Mouse (Mus musculus) G1E (cell line): ENCODE results near the gene Rnf130. TPM values are rescaled to one million over a fixed set of nuclear protein-coding genes. Genes with fewer than 3 reads are reported as not detected.

Experiments
- ATAC-seq: 2 replicates; pipeline ENCODE4 v1.8.0; 2016; ENCODE audit warnings: mild to moderate bottlenecking; ENCODE audit not compliant: insufficient number of reproducible peaks, poor library complexity, low FRiP score, severe bottlenecking; ENCODE audit errors: extremely low read depth
- DNase-seq: peaks from one replicate; pipeline ENCODE4 v3.0.0; 2012; ENCODE audit warnings: low spot score
- H3K27me3 ChIP-seq: 2 replicates; pipeline ENCODE4 v1.6.1; 2012; ENCODE audit warnings: mild to moderate bottlenecking, low read length, inconsistent platforms; ENCODE audit not compliant: insufficient read depth
- H3K36me3 ChIP-seq: replicated peaks from 2 replicates; pipeline ENCODE3; 2012; ENCODE audit warnings: mild to moderate bottlenecking, inconsistent platforms
- H3K4me1 ChIP-seq: 2 replicates; pipeline ENCODE4 v1.6.1; 2012; ENCODE audit warnings: low read depth, low read length, inconsistent platforms, mixed read lengths; ENCODE audit not compliant: insufficient read depth
- H3K4me3 ChIP-seq: 2 replicates; pipeline ENCODE4 v1.5.1; 2012; ENCODE audit warnings: low read depth, mild to moderate bottlenecking, inconsistent platforms, low read length, moderate library complexity, mixed read lengths
- H3K9me3 ChIP-seq: replicated peaks from 2 replicates; pipeline ENCODE4 v1.6.1; 2012; ENCODE audit warnings: inconsistent platforms
- CTCF ChIP-seq: IDR thresholded peaks from 2 replicates; pipeline ENCODE4 v1.5.1; 2012; ENCODE audit warnings: low read depth, low read length, inconsistent platforms, mixed read lengths
- GATA1 ChIP-seq: IDR thresholded peaks from 2 replicates; pipeline ENCODE4 v1.6.1; 2012; ENCODE audit warnings: borderline replicate concordance, low read length, inconsistent platforms, mixed read lengths
- GATA2 ChIP-seq: IDR thresholded peaks from 2 replicates; pipeline ENCODE4 v1.6.1; 2012; ENCODE audit warnings: low read depth, low read length, inconsistent platforms, borderline replicate concordance
- POLR2AphosphoS5 ChIP-seq: IDR thresholded peaks from 2 replicates; pipeline ENCODE4 v1.6.1; 2012; ENCODE audit warnings: low read depth, low read length, inconsistent platforms; ENCODE audit not compliant: insufficient replicate concordance
- TAL1 ChIP-seq: conservative IDR thresholded peaks from 2 replicates; pipeline ENCODE4 v1.6.1; 2012; ENCODE audit warnings: low read depth, low read length, inconsistent platforms, mixed read lengths
- polyA plus RNA-seq: library from polyadenylated mRNA; stranded (reverse); fragments of >175 nt; gene quantifications from 2 replicates; pipeline ENCODE4 v1.2.3, GENCODE M21; 2012
- total RNA-seq, 2 experiments: library from RNA; stranded (forward) in 1 of 2; stranded (reverse) in 1 of 2; fragments of 200-1000 nt in 1 of 2; fragments of >200 nt in 1 of 2; fragmentation: Nextera tagmentation in 1 of 2; gene quantifications; 2 replicates each; pipeline ENCODE4 v1.2.3; 2014 to 2017

Gene Rnf130
- total and polyA plus RNA-seq, 3 experiments, result 80.8 to 225 (median 199) TPM

DNA sequence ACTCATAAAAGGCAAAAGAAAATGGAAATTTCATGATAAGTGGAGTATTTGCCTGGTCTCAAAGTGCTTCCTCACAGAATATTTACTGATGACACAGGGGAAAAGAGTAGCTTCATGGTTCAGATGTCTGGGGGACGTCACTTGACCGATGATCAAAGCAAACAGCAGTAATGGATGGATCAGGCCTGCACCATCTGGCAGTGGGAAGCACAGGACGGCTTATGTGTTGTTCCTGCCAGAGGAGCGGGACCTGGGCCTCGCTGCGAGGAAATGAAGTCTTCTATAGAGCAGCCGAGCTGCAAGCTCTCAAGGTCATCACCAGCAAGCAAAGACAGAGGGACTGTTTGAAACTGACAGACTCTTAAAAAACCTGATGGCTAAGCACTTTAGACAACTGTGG, 37.0 kb downstream of the Rnf130 start:
- no peak for ATAC-seq
- TF ChIP-seq GATA2 (no peak), TAL1 (no peak), GATA1 (no peak), POLR2AphosphoS5 (no peak), CTCF (no peak)

GRCm38 (mm10) chr11:50066088-50066487, 40.9 kb downstream of the Rnf130 start:
- no peak for ATAC-seq
- Histone ChIP-seq H3K9me3 (no peaks in the 10 kb centered on the region), H3K4me1 (peaks cover 8% of the 10 kb centered on the region), H3K27me3 (no peaks in the 10 kb centered on the region), H3K4me3 (no peak overlapping the region), H3K36me3 (peaks cover 59% of the 10 kb centered on the region)
- DNase-seq, result no peak
- TF ChIP-seq GATA1, result no peak
- TF ChIP-seq CTCF, result no peak
- TF ChIP-seq POLR2AphosphoS5, result no peak
- no peak for TF ChIP-seq TAL1
- no peak for TF ChIP-seq GATA2

More for the DNA sequence above, 37.0 kb downstream of the Rnf130 start:
- Histone ChIP-seq H3K4me3 (no peak overlapping the region), H3K9me3 (no peaks in the 10 kb centered on the region), H3K27me3 (no peaks in the 10 kb centered on the region), H3K36me3 (peaks cover 62% of the 10 kb centered on the region), H3K4me1 (peaks cover 37% of the 10 kb centered on the region)
- DNase-seq, result no peak

DNA sequence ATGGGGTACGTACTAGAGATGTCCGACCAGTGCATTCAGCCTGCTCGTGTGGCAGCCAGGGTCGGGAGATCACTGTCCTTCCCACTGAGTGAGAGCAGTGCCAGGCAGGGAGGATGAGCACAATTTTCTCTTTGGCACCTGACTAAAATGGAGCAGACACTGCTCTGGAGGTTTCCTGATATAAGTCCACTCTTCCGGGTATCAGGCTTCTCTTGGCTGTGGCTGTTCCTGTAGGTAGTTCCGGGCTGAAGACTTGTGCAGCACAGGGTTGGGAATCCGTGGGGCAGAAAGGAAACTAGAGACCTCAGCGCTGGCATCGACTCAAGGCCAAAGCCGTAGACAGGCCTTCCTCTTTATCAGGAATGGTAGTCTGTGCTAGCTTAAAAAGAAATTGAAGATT, 48.7 kb downstream of the Rnf130 start:
- no peak for ATAC-seq
- DNase-seq, result no peak
- no peak overlapping the region for H3K4me3 ChIP-seq
- H3K9me3 ChIP-seq, result no peaks in the 10 kb centered on the region
- H3K27me3 ChIP-seq, result no peaks in the 10 kb centered on the region
- H3K4me1 ChIP-seq, result peaks cover 18% of the 10 kb centered on the region
- no peak for TF ChIP-seq TAL1
- TF ChIP-seq GATA2, result no peak
- peaks cover 66% of the 10 kb centered on the region for H3K36me3 ChIP-seq

GRCm38 (mm10) chr11:50076756-50077155, 51.6 kb downstream of the Rnf130 start:
- TF ChIP-seq GATA2 (no peak), TAL1 (no peak), POLR2AphosphoS5 (no peak), GATA1 (no peak), CTCF (no peak)
- Histone ChIP-seq H3K4me3 (no peak overlapping the region), H3K9me3 (no peaks in the 10 kb centered on the region), H3K4me1 (peaks cover 22% of the 10 kb centered on the region), H3K27me3 (no peaks in the 10 kb centered on the region), H3K36me3 (peaks cover 48% of the 10 kb centered on the region)
- DNase-seq, result no peak
- ATAC-seq, result no peak

GRCm38 (mm10) chr11:50081365-50082190, 56.4 kb downstream of the Rnf130 start:
- TF ChIP-seq CTCF, result no peak
- no peak for TF ChIP-seq POLR2AphosphoS5
- no peak for TF ChIP-seq TAL1
- no peak for TF ChIP-seq GATA2
- TF ChIP-seq GATA1, result no peak
- no peaks in the 10 kb centered on the region for H3K27me3 ChIP-seq
- ATAC-seq, result no peak
- no peaks in the 10 kb centered on the region for H3K9me3 ChIP-seq
- peaks cover 46% of the 10 kb centered on the region for H3K36me3 ChIP-seq
- no peak for DNase-seq
- no peak overlapping the region for H3K4me3 ChIP-seq
- H3K4me1 ChIP-seq, result peaks cover 12% of the 10 kb centered on the region

- no peaks in the 10 kb centered on the region for H3K9me3 ChIP-seq
- peaks cover 14% of the 10 kb centered on the region for H3K4me1 ChIP-seq
- no peak for DNase-seq
- no peak overlapping the region for H3K4me3 ChIP-seq
- ATAC-seq, result no peak
- TF ChIP-seq GATA2 (no peak), CTCF (no peak), GATA1 (no peak)
- H3K27me3 ChIP-seq, result no peaks in the 10 kb centered on the region
- peaks cover 74% of the 10 kb centered on the region for H3K36me3 ChIP-seq
Measured at GRCm38 (mm10) chr11:50086211-50086610, 61.1 kb downstream of the Rnf130 start.
